Mouse (Mus musculus) heart, postnatal 25 days (tissue): ENCODE data around the gene Gaa. TPM values are rescaled to one million over a fixed set of nuclear protein-coding genes. Genes with fewer than 3 reads are reported as not detected.
"Not testable (repeated sequence)": the region's sequence is repeated elsewhere in the genome, so short reads cannot be mapped to it uniquely, and the experiment has no call there.

ENCODE experiments used
- DNase-seq: peaks from one replicate; pipeline ENCODE4 v3.0.0; 2022; ENCODE audit warnings: low spot score
- intact Hi-C: fragments of 180-260 bp; cut with DNase I; formaldehyde crosslinking; loops from one replicate; pipeline ENCODE4 v1.15.1; 2025
- total RNA-seq, 2 experiments: library from RNA; stranded (reverse); gene quantifications; 2 replicates each; pipeline ENCODE4 v1.2.3; 2021

Gene Gaa
- total RNA-seq = 10 to 100 TPM; 69.6 to 73.2 TPM

DNA sequence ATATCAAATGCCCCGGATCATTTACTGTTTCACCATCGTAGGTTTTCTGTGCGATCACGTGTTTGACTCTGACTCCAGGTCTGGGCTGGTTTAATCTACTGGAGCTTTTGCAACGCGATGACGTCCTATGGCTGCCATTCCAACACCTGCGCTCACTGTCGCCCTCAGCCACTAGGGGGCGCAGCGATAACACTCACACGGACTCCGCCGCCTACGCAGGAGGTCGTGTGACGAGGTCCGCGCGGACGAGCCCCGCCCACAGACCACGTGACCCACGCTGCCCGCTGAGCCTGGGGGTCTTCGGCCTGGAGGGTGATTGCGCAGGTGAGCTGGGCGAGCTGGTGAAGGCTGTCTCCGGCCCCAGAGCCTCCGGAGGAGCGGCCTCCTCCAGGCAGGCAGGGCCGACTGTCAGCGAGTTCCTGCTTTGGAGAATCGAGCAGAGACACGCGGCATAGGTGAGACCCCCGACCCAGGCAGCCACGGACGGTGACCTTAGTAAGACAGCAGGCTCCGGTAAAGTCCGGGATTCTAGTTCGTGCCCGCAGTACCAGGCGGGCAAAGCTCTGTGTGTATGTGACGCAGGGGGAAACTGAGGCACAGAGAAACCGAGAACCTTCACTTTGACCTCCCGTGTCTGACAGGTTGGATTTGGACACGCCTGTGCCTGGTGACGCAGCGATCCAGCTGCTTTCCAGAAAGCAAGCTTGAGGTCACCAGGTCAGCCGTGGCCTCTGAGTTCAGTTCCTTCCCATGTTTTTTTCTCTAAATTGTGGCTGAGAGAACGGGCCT is at the start of gene Gaa:
Gene Gaa, plus strand, starts transcription at position 120 of the 789 bp plus-strand sequence.
- DNase-seq = peak; percentile 83
- intact Hi-C loops = loop anchor here (2.0 kb wide), 1 partner anchor 31 kb away; no protein-coding TSS in a partner anchor

- DNase-seq = no peak
- intact Hi-C loops = no loop called here
These were observed 47.7 kb upstream of the Gaa start for GRCm38 (mm10) chr11:119219816-119220465.

DNA sequence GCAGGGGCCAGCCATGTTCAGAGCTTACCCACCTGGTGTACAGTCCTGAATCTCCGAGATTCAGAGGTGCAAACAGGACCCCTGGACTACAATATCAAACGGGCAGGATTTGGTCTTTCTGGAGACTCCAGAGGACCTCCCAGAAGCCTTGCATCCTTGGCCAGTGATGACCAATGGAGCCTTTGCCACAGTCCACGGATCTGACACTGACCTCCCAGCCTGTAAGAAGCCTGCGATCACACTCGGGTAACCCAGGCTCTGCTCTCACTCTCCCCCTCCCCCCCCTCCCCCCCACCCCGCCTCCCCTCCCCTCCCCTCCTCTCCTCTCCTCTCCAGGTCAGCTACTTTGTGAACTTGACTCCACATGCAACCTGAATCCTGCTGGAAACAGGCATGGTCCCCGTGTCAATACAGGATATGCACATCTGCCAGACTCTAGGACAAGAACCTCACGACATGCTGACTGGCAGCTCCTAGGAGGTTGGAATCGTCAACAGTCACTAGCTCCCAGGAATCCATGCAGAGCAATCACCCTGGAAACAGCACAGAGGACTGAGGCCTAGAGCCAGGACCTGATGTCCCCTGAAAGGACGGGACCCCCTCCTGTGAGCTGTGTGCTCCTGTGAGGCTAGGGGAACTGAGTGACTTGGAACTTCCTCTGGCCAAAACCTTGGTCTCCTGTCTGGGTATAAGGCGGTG is 45.7 kb upstream of the Gaa start:
- intact Hi-C loops = no loop called here
- DNase-seq = no peak

DNA sequence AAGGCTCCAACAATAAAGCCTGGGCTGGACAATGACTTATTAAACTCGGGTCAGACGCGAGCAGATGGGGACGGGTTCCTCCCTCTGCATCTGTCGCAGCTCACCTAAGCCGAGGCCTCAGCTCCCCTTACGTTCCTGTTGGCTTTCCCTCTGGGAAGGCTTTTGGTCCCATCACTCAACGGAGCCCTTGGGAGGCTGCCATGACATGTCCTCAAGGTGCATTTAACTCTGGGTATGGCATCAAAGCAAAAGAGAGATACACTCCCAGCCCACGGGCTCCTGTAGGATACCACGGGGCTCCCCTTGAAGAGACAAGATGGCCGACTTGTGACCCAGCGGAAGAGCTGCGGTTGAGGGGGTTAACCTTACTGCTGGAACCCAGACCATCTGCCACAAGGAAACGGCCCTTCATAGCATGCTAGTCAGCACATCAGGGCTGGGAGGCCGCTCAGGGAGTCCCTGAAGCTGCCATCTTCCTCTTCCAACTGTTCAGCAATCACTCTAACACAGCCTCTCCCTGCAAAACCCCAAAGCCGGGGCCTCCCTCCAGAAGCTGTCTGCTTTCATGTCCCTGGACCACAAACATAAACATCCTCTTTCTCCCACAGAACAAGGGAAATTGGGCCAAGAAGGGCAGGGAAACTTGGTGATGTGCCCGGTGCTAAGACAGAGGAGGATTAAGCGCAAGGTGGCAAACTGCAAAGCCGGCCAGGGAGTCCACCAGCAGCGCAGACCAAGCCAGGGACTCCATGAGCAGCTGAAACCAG is 44.4 kb upstream of the Gaa start:
- DNase-seq = no peak
- intact Hi-C loops = no loop called here

DNA sequence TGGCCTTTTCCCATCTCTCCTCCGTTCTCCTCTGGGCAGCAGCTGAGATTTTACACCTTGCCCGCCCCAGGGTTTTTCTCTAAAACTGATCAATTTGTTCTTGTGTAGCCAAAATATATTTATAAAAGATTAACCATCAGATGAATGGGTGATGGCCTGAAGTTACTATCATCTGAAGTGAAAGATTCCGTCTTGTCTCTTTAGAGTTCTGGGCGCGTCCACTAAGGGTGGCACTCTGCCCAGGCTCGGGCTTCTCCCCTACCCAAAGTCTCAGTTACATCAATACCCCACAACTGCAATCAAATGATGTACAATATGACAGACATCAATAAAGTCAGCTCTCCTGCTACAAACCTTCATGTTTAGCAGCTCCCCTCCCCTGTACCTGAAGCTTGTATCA is 42.8 kb upstream of the Gaa start:
- DNase-seq = no peak
- intact Hi-C loops = no loop called here

DNA sequence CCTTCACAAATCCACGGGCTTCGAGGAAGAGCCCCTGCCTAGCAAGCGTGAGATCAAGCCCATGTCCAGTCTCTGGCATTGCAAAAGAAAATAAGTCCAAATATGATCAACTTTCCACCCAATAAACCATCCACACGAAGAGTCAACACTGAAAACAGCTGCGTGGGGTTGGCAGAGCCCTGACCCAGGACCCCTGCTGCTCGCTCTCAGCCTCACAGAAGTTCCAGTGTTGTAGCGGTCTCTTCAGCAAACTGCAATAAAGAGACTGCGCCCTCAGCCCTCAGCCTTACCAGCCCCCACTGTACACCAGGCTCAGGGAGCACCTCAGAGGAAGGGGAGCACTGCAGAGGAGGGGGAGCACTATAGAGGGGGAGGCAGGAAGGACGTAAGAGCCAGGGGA is 42.1 kb upstream of the Gaa start:
- intact Hi-C loops = no loop called here

DNA sequence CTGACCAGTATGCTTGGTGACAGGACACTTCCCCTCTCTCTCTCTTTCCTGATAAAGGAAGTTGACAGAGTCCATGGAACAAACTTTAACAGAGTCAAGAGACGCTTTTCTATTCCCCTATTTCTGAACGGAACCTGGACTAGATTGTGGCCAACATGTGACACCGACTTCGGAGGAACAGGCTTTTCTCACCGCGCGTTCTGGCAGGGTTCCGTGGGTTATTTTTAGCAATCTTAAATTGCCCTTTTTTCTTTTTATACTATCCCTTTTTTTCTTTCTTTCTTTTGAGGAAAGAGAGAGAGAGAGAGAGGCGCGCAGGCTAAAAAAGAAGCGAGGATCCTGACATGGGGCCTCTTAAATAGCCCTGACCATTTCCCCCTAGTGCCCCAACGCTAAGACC is 40.1 kb upstream of the Gaa start:
- no peak for DNase-seq
- intact Hi-C loops = no loop called here

More for the DNA sequence above, 42.1 kb upstream of the Gaa start:
- no peak for DNase-seq

GRCm38 (mm10) chr11:119228091-119228781 is 39.5 kb upstream of the Gaa start, which contains the start of the genes Tbc1d16 and Ccdc40:
Tbc1d16 (minus strand) TSS chr11:119228499.
Ccdc40 (plus strand) TSS chr11:119228572.
- intact Hi-C loops = no loop called here
- DNase-seq = peak; percentile 52

- intact Hi-C loops = no loop called here
- DNase-seq = peak; percentile 59
These were observed 38.7 kb upstream of the Gaa start for GRCm38 (mm10) chr11:119228846-119229626.

DNA sequence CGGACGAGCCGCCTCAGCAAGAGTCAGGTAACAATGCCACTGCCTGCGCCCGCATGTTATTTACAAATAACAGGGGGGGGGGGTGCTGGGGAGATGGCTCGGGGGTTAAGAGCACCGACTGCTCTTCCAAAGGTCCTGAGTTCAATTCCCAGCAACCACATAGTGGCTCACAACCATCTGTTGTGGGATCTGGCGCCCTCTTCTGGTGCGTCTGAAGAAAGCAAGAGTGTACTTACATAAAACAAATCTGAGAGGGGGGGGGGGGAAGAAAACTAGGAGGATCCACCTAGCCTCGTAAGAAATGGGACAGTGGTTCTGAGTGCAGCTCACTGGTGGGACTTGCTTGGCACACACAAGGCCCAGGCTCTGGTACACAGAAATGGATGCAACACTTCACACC is 32.9 kb upstream of the Gaa start:
- DNase-seq = no peak
- intact Hi-C loops = loop anchor here (2.0 kb wide), 1 partner anchor 28 kb away; no protein-coding TSS in a partner anchor

- DNase-seq = no peak
- intact Hi-C loops = loop anchor here (2.0 kb wide), 1 partner anchor 29 kb away; no protein-coding TSS in a partner anchor
These were observed 32.1 kb upstream of the Gaa start for GRCm38 (mm10) chr11:119235596-119235995.

DNA sequence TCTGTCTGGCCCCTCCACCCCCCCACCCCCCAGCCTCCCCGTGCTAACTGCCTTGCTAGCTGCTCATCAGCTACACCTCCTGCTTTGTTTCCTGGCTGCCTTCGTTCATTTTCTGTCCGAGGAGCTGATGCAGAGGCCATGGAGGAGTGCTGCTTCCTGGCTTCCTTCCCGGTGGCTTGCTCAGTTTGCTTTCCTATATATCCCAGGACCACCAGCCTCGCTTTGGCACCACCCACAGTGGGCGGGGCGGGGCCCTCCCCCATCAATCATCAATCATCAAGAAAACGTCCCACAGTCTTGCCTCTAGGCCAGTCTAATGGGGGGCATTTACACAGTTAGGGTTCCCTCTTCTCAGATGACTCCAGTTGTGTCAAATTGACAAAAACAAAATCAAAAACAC is 31.3 kb upstream of the Gaa start:
- no peak for DNase-seq
- intact Hi-C loops = no loop called here

- no peak for DNase-seq
- intact Hi-C loops = no loop called here
These were observed 30.7 kb upstream of the Gaa start for GRCm38 (mm10) chr11:119237007-119237406.

DNA sequence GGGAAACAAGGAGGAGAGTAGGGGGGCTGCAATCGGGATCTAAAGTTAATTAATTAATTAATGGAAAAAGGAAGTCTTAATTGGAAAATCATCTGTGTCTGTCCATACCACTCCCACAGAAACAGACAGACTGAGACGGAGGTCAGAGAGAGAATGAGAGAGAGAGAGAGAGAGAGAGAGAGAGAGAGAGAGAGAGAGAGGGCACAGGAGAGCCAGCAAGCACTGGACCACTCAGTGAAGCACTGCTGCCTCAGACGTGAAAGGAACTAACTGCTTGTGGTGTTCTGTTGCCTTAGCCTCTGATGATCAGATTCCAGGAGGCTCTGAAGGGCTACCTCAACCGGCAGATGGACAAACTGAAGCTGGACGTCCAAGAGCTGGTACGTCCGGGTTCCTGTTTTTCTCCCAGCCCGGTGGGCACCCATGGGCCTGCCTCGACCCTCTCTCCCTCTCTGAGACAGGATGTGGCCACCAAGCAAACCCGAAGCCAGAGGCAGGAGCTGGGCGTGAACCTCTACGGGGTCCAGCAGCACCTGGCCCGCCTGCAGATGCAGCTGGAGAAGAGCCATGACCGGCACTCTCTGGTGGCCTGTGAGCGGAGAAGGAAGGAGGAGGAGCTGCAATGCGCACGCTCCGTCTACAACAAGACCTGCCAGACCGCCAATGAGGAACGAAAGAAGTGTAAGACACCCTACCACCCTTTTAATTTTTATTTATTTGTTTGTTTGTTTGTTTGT is 30.0 kb upstream of the Gaa start:
- DNase-seq = peak; percentile 12
- intact Hi-C loops = no loop called here

DNA sequence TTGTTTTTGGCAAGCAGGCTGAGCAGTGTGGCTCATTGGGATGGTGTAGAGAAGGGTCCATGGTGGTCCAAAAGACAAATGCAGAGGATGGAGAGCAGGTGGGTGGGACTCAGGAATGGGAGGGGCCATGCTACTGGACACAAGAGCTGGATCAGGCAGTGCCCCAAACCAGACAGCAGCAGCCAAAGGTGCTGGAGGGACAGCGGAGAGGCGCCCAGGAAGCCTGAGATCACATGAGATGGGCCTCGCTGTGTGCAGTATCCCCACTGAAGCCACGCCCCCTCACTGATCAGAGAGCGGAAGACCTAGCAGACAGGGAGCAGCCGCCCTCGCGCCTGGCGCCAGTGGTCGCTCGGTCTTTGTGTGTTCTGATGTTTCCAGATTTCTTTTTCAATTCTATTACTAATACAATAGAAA is 29.4 kb upstream of the Gaa start:
- intact Hi-C loops = no loop called here

GRCm38 (mm10) chr11:119239480-119239879 is 28.2 kb upstream of the Gaa start:
- intact Hi-C loops = no loop called here
- DNase-seq = no peak

More for the DNA sequence above, 29.4 kb upstream of the Gaa start:
- peak; percentile 15 for DNase-seq

DNA sequence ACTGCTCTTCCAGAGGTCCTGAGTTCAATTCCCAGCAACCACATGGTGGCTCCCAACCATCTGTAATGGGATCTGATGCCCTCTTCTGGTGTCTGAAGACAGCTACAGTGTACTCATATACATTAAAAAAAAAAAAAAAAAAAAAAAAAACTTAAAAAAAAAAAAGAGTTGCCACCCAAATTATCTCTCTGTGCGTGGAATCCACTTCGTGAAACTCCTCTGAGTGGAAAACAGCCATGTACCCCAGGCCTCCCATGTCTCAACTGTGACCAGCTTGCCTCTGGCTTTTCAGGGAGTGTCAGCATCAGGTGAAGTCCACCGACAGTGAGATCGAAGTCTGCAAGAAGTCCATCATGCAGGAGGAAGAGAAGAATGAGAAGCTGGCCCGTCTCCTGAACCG is 22.1 kb upstream of the Gaa start:
- DNase-seq, intact Hi-C loops: not testable (repeated sequence)

DNA sequence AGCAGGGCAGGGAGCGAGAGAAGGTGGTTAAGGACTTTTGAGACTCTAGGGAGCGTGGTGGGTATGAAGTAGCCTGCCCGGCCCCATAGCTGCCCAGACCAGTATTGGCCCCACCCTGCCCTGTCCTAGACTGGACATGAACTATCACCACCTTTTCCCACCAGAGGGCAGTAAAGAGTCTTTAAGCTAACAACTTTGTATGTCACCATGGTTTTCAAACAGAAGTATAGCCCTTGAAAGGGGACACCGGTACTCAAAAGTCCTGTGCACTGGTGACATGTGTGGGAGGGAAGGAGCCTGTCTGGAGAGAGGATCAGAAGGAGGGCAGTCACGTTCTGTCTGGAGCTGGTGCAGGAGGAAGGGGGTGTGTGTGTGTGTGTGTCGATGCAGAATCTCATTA is 18.7 kb upstream of the Gaa start:
- intact Hi-C loops = loop anchor here (2.0 kb wide), 1 partner anchor 40 kb away; no protein-coding TSS in a partner anchor
- DNase-seq = no peak
